Comparison of ENCODE assay signal across 8 mouse cellular contexts in the genomic region with DNA sequence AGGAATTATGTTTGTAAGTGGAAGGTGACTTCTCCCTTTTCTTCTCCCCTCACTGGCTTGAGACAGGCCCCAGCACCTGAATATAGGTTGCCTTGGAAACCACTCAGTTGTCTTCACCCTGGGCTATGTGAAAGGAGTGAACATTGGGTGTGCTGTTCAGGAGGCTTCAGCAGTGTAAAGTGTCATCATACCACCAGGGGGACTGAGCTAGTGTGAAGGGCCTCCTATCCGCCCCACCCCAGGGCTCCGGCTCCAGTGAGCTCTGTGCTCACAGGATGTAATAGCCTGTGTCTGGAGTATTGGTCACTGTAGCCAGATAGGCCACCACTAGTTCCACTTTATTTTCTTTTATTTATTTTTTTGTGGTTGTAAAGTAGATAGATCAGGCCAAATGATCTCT. TPM values are rescaled to one million over a fixed set of nuclear protein-coding genes. Genes with fewer than 3 reads are reported as not detected.
DNase-seq lines count a peak whose midpoint lies in the region; ATAC-seq and TF ChIP-seq lines count a peak whose summit lies in the region.

No protein-coding gene starts in this region.

- no peak overlapping the region for H3K4me2 ChIP-seq in forebrain, postnatal 0 days (ENCODE audit: low read depth)
- H3K4me2 ChIP-seq in forebrain, embryonic 11.5 days (ENCODE audit: low read depth, low read length, severe bottlenecking): no peak overlapping the region
- no peak overlapping the region for H3K4me2 ChIP-seq in midbrain, embryonic 16.5 days (ENCODE audit: low read length)
- H3K4me2 ChIP-seq in midbrain, embryonic 13.5 days (replicated peaks): no peak overlapping the region
- H3K4me2 ChIP-seq in stomach, postnatal 0 days (replicated peaks; ENCODE audit: low read depth): no peak overlapping the region

- H3K9ac ChIP-seq in forebrain, postnatal 0 days: no peak overlapping the region
- no peak overlapping the region for H3K9ac ChIP-seq in forebrain, embryonic 11.5 days (ENCODE audit: low read length)
- no peak overlapping the region for H3K9ac ChIP-seq in midbrain, embryonic 16.5 days (ENCODE audit: low read depth, low read length)
- H3K9ac ChIP-seq in midbrain, embryonic 13.5 days (replicated peaks): no peak overlapping the region
- H3K9ac ChIP-seq in stomach, postnatal 0 days (ENCODE audit: low read length): no peak overlapping the region

- no peaks in the 10 kb centered on the region for H3K27me3 ChIP-seq in forebrain, postnatal 0 days (ENCODE audit: insufficient read depth, low read length)
- no peaks in the 10 kb centered on the region for H3K27me3 ChIP-seq in forebrain, embryonic 11.5 days (ENCODE audit: control insufficient read depth, insufficient read depth, low read length)
- no peaks in the 10 kb centered on the region for H3K27me3 ChIP-seq in midbrain, embryonic 16.5 days (ENCODE audit: control insufficient read depth, insufficient read depth, low read depth, low read length)
- no peaks in the 10 kb centered on the region for H3K27me3 ChIP-seq in midbrain, embryonic 13.5 days
- H3K27me3 ChIP-seq in stomach, postnatal 0 days (ENCODE audit: control insufficient read depth, insufficient read depth, low read length): no peaks in the 10 kb centered on the region

- no peak overlapping the region for H3K4me3 ChIP-seq in forebrain, postnatal 0 days (ENCODE audit: low read depth, low read length)
- H3K4me3 ChIP-seq in forebrain, embryonic 11.5 days (ENCODE audit: low read depth, low read length): no peak overlapping the region
- no peak overlapping the region for H3K4me3 ChIP-seq in midbrain, embryonic 16.5 days (ENCODE audit: low read depth, low read length)
- H3K4me3 ChIP-seq in midbrain, embryonic 13.5 days (replicated peaks): no peak overlapping the region
- no peak overlapping the region for H3K4me3 ChIP-seq in stomach, postnatal 0 days (ENCODE audit: low read depth, low read length)

- DNase-seq in forebrain, postnatal 0 days: no peak
- DNase-seq in forebrain, embryonic 11.5 days (ENCODE audit: low spot score): no peak
- peak; percentile 34 for DNase-seq in stomach, postnatal 0 days (ENCODE audit: low spot score)
- DNase-seq in adrenal gland, adult 2 months: no peak
- no peak for DNase-seq in right cerebral cortex, postnatal 25 days

- TF ChIP-seq CTCF in forebrain, postnatal 0 days (IDR thresholded peaks at IDR 0.05; ENCODE audit: low read depth): peak; percentile 42
- peak; percentile 66 for TF ChIP-seq CTCF in stomach, postnatal 0 days (IDR thresholded peaks at IDR 0.05; ENCODE audit: low read depth)

- ATAC-seq in forebrain, postnatal 0 days: 0 out of 2 replicates have a peak, but pooled peaks have one; percentile 43
- ATAC-seq in forebrain, embryonic 11.5 days (replicated peaks; ENCODE audit: low FRiP score): no peak
- ATAC-seq in midbrain, embryonic 16.5 days: 0 out of 2 replicates have a peak, but pooled peaks have one; percentile 21
- ATAC-seq in midbrain, embryonic 13.5 days: no peak; the same call in 1 of the 2 replicates
- ATAC-seq in granulocyte monocyte progenitor cell, adult 5-6 weeks (replicated peaks; ENCODE audit: poor library complexity, severe bottlenecking): peak; percentile 60; the same call in 1 of the 2 replicates
- ATAC-seq in stomach, postnatal 0 days (ENCODE audit: low FRiP score, low TSS enrichment): peak; percentile 71

- TF ChIP-seq EP300 in stomach, postnatal 0 days (optimal IDR thresholded peaks at IDR 0.05): no peak

- H3K9me3 ChIP-seq in forebrain, postnatal 0 days (ENCODE audit: low read length): no peaks in the 10 kb centered on the region
- no peaks in the 10 kb centered on the region for H3K9me3 ChIP-seq in forebrain, embryonic 11.5 days (ENCODE audit: control insufficient read depth, low read length)
- H3K9me3 ChIP-seq in midbrain, embryonic 16.5 days (replicated peaks; ENCODE audit: control insufficient read depth, low read length, poor library complexity, severe bottlenecking): no peaks in the 10 kb centered on the region
- H3K9me3 ChIP-seq in midbrain, embryonic 13.5 days: no peaks in the 10 kb centered on the region
- H3K9me3 ChIP-seq in stomach, postnatal 0 days (ENCODE audit: control insufficient read depth, low read length): no peaks in the 10 kb centered on the region

- 49% methylated on average over 2 of the region's 2 CpGs for WGBS in forebrain, postnatal 0 days
- 75% methylated on average over 2 of the region's 2 CpGs for WGBS in forebrain, embryonic 11.5 days
- WGBS in midbrain, embryonic 16.5 days: 48% methylated on average over 2 of the region's 2 CpGs
- 77% methylated on average over 2 of the region's 2 CpGs for WGBS in midbrain, embryonic 13.5 days
- WGBS in stomach, postnatal 0 days: 55% methylated on average over 2 of the region's 2 CpGs

- H3K36me3 ChIP-seq in forebrain, postnatal 0 days (ENCODE audit: insufficient read depth): no peaks in the 10 kb centered on the region
- no peaks in the 10 kb centered on the region for H3K36me3 ChIP-seq in forebrain, embryonic 11.5 days (ENCODE audit: control insufficient read depth, insufficient read depth, low read length)
- H3K36me3 ChIP-seq in midbrain, embryonic 16.5 days (ENCODE audit: control insufficient read depth, insufficient read depth, low read length): no peaks in the 10 kb centered on the region
- H3K36me3 ChIP-seq in midbrain, embryonic 13.5 days: no peaks in the 10 kb centered on the region
- no peaks in the 10 kb centered on the region for H3K36me3 ChIP-seq in stomach, postnatal 0 days (ENCODE audit: control insufficient read depth, insufficient read depth, low read length)

- H3K27ac ChIP-seq in forebrain, postnatal 0 days (ENCODE audit: low read depth, low read length): no peak overlapping the region
- no peak overlapping the region for H3K27ac ChIP-seq in forebrain, embryonic 11.5 days (ENCODE audit: low read depth, low read length)
- no peak overlapping the region for H3K27ac ChIP-seq in midbrain, embryonic 16.5 days (ENCODE audit: low read length)
- H3K27ac ChIP-seq in midbrain, embryonic 13.5 days: no peak overlapping the region
- H3K27ac ChIP-seq in stomach, postnatal 0 days (replicated peaks): no peak overlapping the region

- H3K4me1 ChIP-seq in forebrain, postnatal 0 days (ENCODE audit: insufficient read depth): no peaks in the 10 kb centered on the region
- no peaks in the 10 kb centered on the region for H3K4me1 ChIP-seq in forebrain, embryonic 11.5 days (replicated peaks; ENCODE audit: control insufficient read depth, insufficient read depth, low read length)
- H3K4me1 ChIP-seq in midbrain, embryonic 16.5 days (ENCODE audit: control insufficient read depth, insufficient read depth, low read length): 0 out of 2 replicates have a peak, but pooled peaks cover 6% of the 10 kb centered on the region
- peaks cover 22% of the 10 kb centered on the region for H3K4me1 ChIP-seq in midbrain, embryonic 13.5 days (replicated peaks)
- no peaks in the 10 kb centered on the region for H3K4me1 ChIP-seq in stomach, postnatal 0 days (replicated peaks; ENCODE audit: control insufficient read depth, insufficient read depth)

RNA-seq across cellular contexts. Expression of a gene that starts 54.3 kb away (rescaled TPM):
- 11.5 and 13.6 TPM in 2 replicates for total RNA-seq in forebrain, postnatal 0 days (2014; rRNA removed)
- 3.0 and 5.1 TPM in 2 replicates for polyA plus RNA-seq in forebrain, postnatal 0 days (2015; fragmentation: Nextera tagmentation; extraction: Ambion mirVana)
- 1.3 and 1.8 TPM in 2 replicates for polyA plus RNA-seq in forebrain, embryonic 11.5 days (2014; fragmentation: Nextera tagmentation; extraction: Ambion mirVana)
- 9.2 and 10.0 TPM in 2 replicates for polyA plus RNA-seq in midbrain, embryonic 16.5 days (2015; fragmentation: Nextera tagmentation; extraction: Ambion mirVana)
- 4.4 and 5.0 TPM in 2 replicates for polyA plus RNA-seq in midbrain, embryonic 13.5 days (2015; fragmentation: Nextera tagmentation; extraction: Ambion mirVana)
- not detected in 2 replicates for total RNA-seq in granulocyte monocyte progenitor cell, adult 5-6 weeks (2014; fragmentation: Nextera tagmentation)
- not detected in 2 replicates for total RNA-seq in granulocyte monocyte progenitor cell, adult 5-6 weeks (2017)
- polyA plus RNA-seq in stomach, postnatal 0 days (2015; fragmentation: Nextera tagmentation; extraction: Ambion mirVana): 4.5 and 5.3 TPM in 2 replicates
- 1 to 10 TPM; 3.1 to 5.2 TPM for total RNA-seq in adrenal gland, adult 2 months (2021)
- polyA plus RNA-seq in adrenal gland, adult 2 months (2012; rRNA removed): 1.7 and 2.0 TPM in 2 replicates

Comparison
In these comparisons a context has a peak if more than half of its experiments do, and no peak if none do; other contexts are left out.
1. ATAC-seq: peak in forebrain, postnatal 0 days (single experiment), midbrain, embryonic 16.5 days (single experiment), granulocyte monocyte progenitor cell, adult 5-6 weeks (single experiment) and stomach, postnatal 0 days (single experiment); none in forebrain, embryonic 11.5 days (single experiment) and midbrain, embryonic 13.5 days (single experiment).